Comparison of ENCODE assay signal across 9 mouse cellular contexts in the genomic region with DNA sequence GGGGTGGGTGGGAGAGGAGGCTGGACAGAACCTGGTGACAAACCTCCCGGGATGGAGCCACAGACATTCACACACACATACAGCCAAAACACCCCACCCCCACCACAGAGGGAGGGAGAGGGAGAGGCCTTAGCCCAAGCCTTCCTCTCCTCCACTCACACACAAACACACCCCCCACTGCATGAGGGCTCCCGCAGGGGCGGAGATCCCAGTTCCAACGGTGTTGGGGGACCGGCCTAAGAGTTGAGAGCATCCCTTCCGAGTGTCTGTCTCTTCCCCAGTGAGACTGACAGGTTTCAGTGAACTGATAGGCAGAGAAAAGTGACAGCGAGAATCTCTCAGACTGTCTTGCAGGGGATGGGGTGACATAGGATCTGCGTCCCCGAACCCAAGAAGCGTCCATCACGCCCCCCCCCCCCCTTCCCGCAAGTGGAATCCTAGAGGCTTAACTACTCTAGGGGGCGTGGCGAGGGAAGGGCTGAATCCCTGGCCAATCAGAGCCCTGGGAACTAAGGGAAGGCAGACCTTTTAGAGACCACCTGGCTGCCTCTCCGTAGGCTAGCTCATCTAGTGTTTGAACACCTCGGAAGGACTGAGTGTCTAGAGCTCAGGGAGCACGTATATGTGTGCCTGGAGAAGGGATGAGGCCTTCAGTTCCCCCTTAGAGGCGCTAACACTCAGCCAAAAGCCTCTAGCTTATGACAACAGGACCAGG. TPM values are rescaled to one million over a fixed set of nuclear protein-coding genes. Genes with fewer than 3 reads are reported as not detected.
DNase-seq lines count a peak whose midpoint lies in the region; ATAC-seq lines count a peak whose summit lies in the region.
"Had no signal": no experiment of that assay in that cellular context is flagged by ENCODE, and none has a peak within 500 bp of the region (broad histone marks: within the 10 kb centered on the region; RNA-seq: fewer than 3 reads in every experiment).

No protein-coding gene starts in this region.

- peak overlapping the region; percentile 100 for H3K4me2 ChIP-seq in embryonic facial prominence, embryonic 14.5 days (ENCODE audit: low read depth, low read length)
- H3K4me2 ChIP-seq in kidney, embryonic 14.5 days (replicated peaks; ENCODE audit: low read depth, low read length) = peak overlapping the region; percentile 99
- H3K4me2 ChIP-seq in limb, embryonic 15.5 days = peak overlapping the region; percentile 99
- peak overlapping the region; percentile 88 for H3K4me2 ChIP-seq in midbrain, embryonic 14.5 days (ENCODE audit: low read length)

- H3K4me3 ChIP-seq in embryonic facial prominence, embryonic 14.5 days (ENCODE audit: low read depth, low read length) = peak overlapping the region; percentile 45
- H3K4me3 ChIP-seq in heart, embryonic 10.5 days = peak overlapping the region; percentile 86
- H3K4me3 ChIP-seq in kidney, embryonic 14.5 days (ENCODE audit: low read length) = peak overlapping the region; percentile 68
- H3K4me3 ChIP-seq in limb, embryonic 15.5 days = peak overlapping the region; percentile 69
- peak overlapping the region; percentile 47 for H3K4me3 ChIP-seq in midbrain, embryonic 14.5 days (replicated peaks; ENCODE audit: low read depth, low read length)

- no peaks in the 10 kb centered on the region for H3K36me3 ChIP-seq in embryonic facial prominence, embryonic 14.5 days (ENCODE audit: control insufficient read depth, insufficient read depth, low read length)
- no peaks in the 10 kb centered on the region for H3K36me3 ChIP-seq in heart, embryonic 10.5 days
- no peaks in the 10 kb centered on the region for H3K36me3 ChIP-seq in kidney, embryonic 14.5 days (ENCODE audit: control insufficient read depth, insufficient read depth, low read length)
- no peaks in the 10 kb centered on the region for H3K36me3 ChIP-seq in limb, embryonic 15.5 days
- H3K36me3 ChIP-seq in midbrain, embryonic 14.5 days (ENCODE audit: control insufficient read depth, insufficient read depth, low read length) = no peaks in the 10 kb centered on the region

- H3K27ac ChIP-seq in embryonic facial prominence, embryonic 14.5 days (replicated peaks; ENCODE audit: low read depth, low read length) = peak overlapping the region; percentile 87
- peak overlapping the region; percentile 89 for H3K27ac ChIP-seq in heart, embryonic 10.5 days
- peak overlapping the region; percentile 47; the same call in 1 of the 2 replicates for H3K27ac ChIP-seq in kidney, embryonic 14.5 days (ENCODE audit: low read depth, low read length)
- H3K27ac ChIP-seq in limb, embryonic 15.5 days = peak overlapping the region; percentile 88
- H3K27ac ChIP-seq in midbrain, embryonic 14.5 days (replicated peaks; ENCODE audit: low read depth, low read length) = peak overlapping the region; percentile 52; the same call in 1 of the 2 replicates

- no peaks in the 10 kb centered on the region for H3K9me3 ChIP-seq in embryonic facial prominence, embryonic 14.5 days (ENCODE audit: control insufficient read depth, low read length)
- no peaks in the 10 kb centered on the region for H3K9me3 ChIP-seq in heart, embryonic 10.5 days
- no peaks in the 10 kb centered on the region for H3K9me3 ChIP-seq in kidney, embryonic 14.5 days (ENCODE audit: control insufficient read depth, low read length)
- no peaks in the 10 kb centered on the region for H3K9me3 ChIP-seq in limb, embryonic 15.5 days
- no peaks in the 10 kb centered on the region for H3K9me3 ChIP-seq in midbrain, embryonic 14.5 days (ENCODE audit: control insufficient read depth, low read length)

- WGBS in embryonic facial prominence, embryonic 14.5 days = 4% methylated on average over 17 of the region's 18 CpGs
- WGBS in heart, embryonic 10.5 days = 2% methylated on average over 18 of the region's 18 CpGs
- 2% methylated on average over 18 of the region's 18 CpGs for WGBS in kidney, embryonic 14.5 days
- WGBS in limb, embryonic 15.5 days = 2% methylated on average over 18 of the region's 18 CpGs
- WGBS in midbrain, embryonic 14.5 days = 4% methylated on average over 18 of the region's 18 CpGs

- peak overlapping the region; percentile 54 for H3K9ac ChIP-seq in embryonic facial prominence, embryonic 14.5 days (ENCODE audit: low read depth, low read length)
- peak overlapping the region; percentile 42 for H3K9ac ChIP-seq in kidney, embryonic 14.5 days (ENCODE audit: low read depth, low read length)
- peak overlapping the region; percentile 31 for H3K9ac ChIP-seq in limb, embryonic 15.5 days
- H3K9ac ChIP-seq in midbrain, embryonic 14.5 days (replicated peaks; ENCODE audit: low read length) = peak overlapping the region; percentile 30; the same call in 1 of the 2 replicates

- DNase-seq in CD4-positive, CD25-positive, alpha-beta regulatory T cell, adult 2 months (ENCODE audit: low read depth, low spot score) = peak; percentile 83
- DNase-seq in adrenal gland, adult 2 months = peak; percentile 86
- peak; percentile 90 for DNase-seq in embryonic facial prominence, embryonic 14.5 days (ENCODE audit: low spot score)
- no peak for DNase-seq in heart, embryonic 10.5 days (ENCODE audit: low spot score)
- DNase-seq in midbrain, embryonic 14.5 days = peak; percentile 80
- DNase-seq in telencephalon, adult 2 months (ENCODE audit: low read depth, low spot score) = peak; percentile 69

- peak; percentile 63 for ATAC-seq in embryonic facial prominence, embryonic 14.5 days (ENCODE audit: low read depth)
- peak; percentile 47 for ATAC-seq in kidney, embryonic 14.5 days (ENCODE audit: low FRiP score, low TSS enrichment)
- ATAC-seq in limb, embryonic 15.5 days (ENCODE audit: insufficient number of reproducible peaks, low FRiP score, low TSS enrichment, low read depth) = peak; percentile 54
- peak; percentile 46 for ATAC-seq in midbrain, embryonic 14.5 days (ENCODE audit: low FRiP score, low TSS enrichment)

- H3K4me1 ChIP-seq in embryonic facial prominence, embryonic 14.5 days (ENCODE audit: control insufficient read depth, insufficient read depth, low read length) = peaks cover 6% of the 10 kb centered on the region; the same call in 1 of the 2 replicates
- H3K4me1 ChIP-seq in heart, embryonic 10.5 days = peaks cover 42% of the 10 kb centered on the region
- H3K4me1 ChIP-seq in kidney, embryonic 14.5 days (ENCODE audit: control insufficient read depth, insufficient read depth, low read length) = peaks cover 4% of the 10 kb centered on the region; the same call in 1 of the 2 replicates
- peaks cover 43% of the 10 kb centered on the region for H3K4me1 ChIP-seq in limb, embryonic 15.5 days
- H3K4me1 ChIP-seq in midbrain, embryonic 14.5 days (ENCODE audit: control insufficient read depth, insufficient read depth, low read length) = peaks cover 19% of the 10 kb centered on the region

- peaks cover 46% of the 10 kb centered on the region for H3K27me3 ChIP-seq in embryonic facial prominence, embryonic 14.5 days (replicated peaks; ENCODE audit: control insufficient read depth, insufficient read depth, low read length)
- H3K27me3 ChIP-seq in heart, embryonic 10.5 days (ENCODE audit: insufficient read depth, poor library complexity, severe bottlenecking) = peaks cover 48% of the 10 kb centered on the region
- peaks cover 43% of the 10 kb centered on the region for H3K27me3 ChIP-seq in kidney, embryonic 14.5 days (ENCODE audit: control insufficient read depth, insufficient read depth, low read length)
- peaks cover 55% of the 10 kb centered on the region for H3K27me3 ChIP-seq in limb, embryonic 15.5 days
- peaks cover 43% of the 10 kb centered on the region for H3K27me3 ChIP-seq in midbrain, embryonic 14.5 days (ENCODE audit: control insufficient read depth, insufficient read depth, low read length)

RNA-seq across cellular contexts. Expression of a gene that starts 2.0 kb away (rescaled TPM):
- total RNA-seq in adrenal gland, adult 2 months (2021) = 10 to 100 TPM in 1 of 2 experiments, 1 to 10 TPM in 1; 5.8 to 34.5 TPM
- polyA plus RNA-seq in adrenal gland, adult 2 months (2012; rRNA removed) = 2.6 and 3.2 TPM in 2 replicates
- polyA plus RNA-seq in embryonic facial prominence, embryonic 14.5 days (2014; fragmentation: Nextera tagmentation; extraction: Ambion mirVana) = 0.15 and 0.28 TPM in 2 replicates
- polyA plus RNA-seq in heart, embryonic 10.5 days (2016; fragmentation: Nextera tagmentation; extraction: Ambion mirVana) = 0.24 and 0.27 TPM in 2 replicates
- 0.14 and 0.20 TPM in 2 replicates for polyA plus RNA-seq in kidney, embryonic 14.5 days (2014; fragmentation: Nextera tagmentation; extraction: Ambion mirVana)
- 0.29 and 0.41 TPM in 2 replicates for polyA plus RNA-seq in limb, embryonic 15.5 days (2015; fragmentation: Nextera tagmentation; extraction: Ambion mirVana)
- polyA plus RNA-seq in midbrain, embryonic 14.5 days (2014; fragmentation: Nextera tagmentation; extraction: Ambion mirVana) = not detected in 2 replicates

RNA-seq across cellular contexts. Expression of a gene that starts 25.5 kb away (rescaled TPM):
- 1 to 10 TPM; 4.2 to 7.4 TPM for total RNA-seq in adrenal gland, adult 2 months (2021)
- polyA plus RNA-seq in adrenal gland, adult 2 months (2012; rRNA removed) = 14.6 and 19.4 TPM in 2 replicates
- 53.7 and 57.0 TPM in 2 replicates for polyA plus RNA-seq in embryonic facial prominence, embryonic 14.5 days (2014; fragmentation: Nextera tagmentation; extraction: Ambion mirVana)
- 22.4 and 26.0 TPM in 2 replicates for polyA plus RNA-seq in heart, embryonic 10.5 days (2016; fragmentation: Nextera tagmentation; extraction: Ambion mirVana)
- polyA plus RNA-seq in kidney, embryonic 14.5 days (2014; fragmentation: Nextera tagmentation; extraction: Ambion mirVana) = 5.4 and 5.7 TPM in 2 replicates
- 21.4 and 48.2 TPM in 2 replicates for polyA plus RNA-seq in limb, embryonic 15.5 days (2015; fragmentation: Nextera tagmentation; extraction: Ambion mirVana)
- polyA plus RNA-seq in midbrain, embryonic 14.5 days (2014; fragmentation: Nextera tagmentation; extraction: Ambion mirVana) = 100.0 and 101 TPM in 2 replicates

RNA-seq across cellular contexts. Expression of a gene that starts 28.0 kb away (rescaled TPM):
- not detected for total RNA-seq in adrenal gland, adult 2 months (2021)
- polyA plus RNA-seq in adrenal gland, adult 2 months (2012; rRNA removed) = 0.09 and 0.68 TPM in 2 replicates
- polyA plus RNA-seq in embryonic facial prominence, embryonic 14.5 days (2014; fragmentation: Nextera tagmentation; extraction: Ambion mirVana) = 0.49 TPM in 1 of 2 replicates, not detected in the other
- 0.13 TPM in 1 of 2 replicates, not detected in the other for polyA plus RNA-seq in heart, embryonic 10.5 days (2016; fragmentation: Nextera tagmentation; extraction: Ambion mirVana)
- not detected in 2 replicates for polyA plus RNA-seq in kidney, embryonic 14.5 days (2014; fragmentation: Nextera tagmentation; extraction: Ambion mirVana)
- 0.16 and 0.19 TPM in 2 replicates for polyA plus RNA-seq in limb, embryonic 15.5 days (2015; fragmentation: Nextera tagmentation; extraction: Ambion mirVana)
- 0.62 and 1.2 TPM in 2 replicates for polyA plus RNA-seq in midbrain, embryonic 14.5 days (2014; fragmentation: Nextera tagmentation; extraction: Ambion mirVana)
- polyA plus RNA-seq: gonadal fat pad, adult 2 months had no signal

RNA-seq across cellular contexts. Expression of a gene that starts 36.3 kb away (rescaled TPM):
- total RNA-seq in adrenal gland, adult 2 months (2021) = 10 to 100 TPM; 45.8 to 55.8 TPM
- polyA plus RNA-seq in adrenal gland, adult 2 months (2012; rRNA removed) = 136 and 143 TPM in 2 replicates
- polyA plus RNA-seq in embryonic facial prominence, embryonic 14.5 days (2014; fragmentation: Nextera tagmentation; extraction: Ambion mirVana) = 70.0 and 70.7 TPM in 2 replicates
- polyA plus RNA-seq in heart, embryonic 10.5 days (2016; fragmentation: Nextera tagmentation; extraction: Ambion mirVana) = 99.0 and 112 TPM in 2 replicates
- polyA plus RNA-seq in kidney, embryonic 14.5 days (2014; fragmentation: Nextera tagmentation; extraction: Ambion mirVana) = 54.2 and 56.5 TPM in 2 replicates
- 73.8 and 84.0 TPM in 2 replicates for polyA plus RNA-seq in limb, embryonic 15.5 days (2015; fragmentation: Nextera tagmentation; extraction: Ambion mirVana)
- 28.9 and 29.1 TPM in 2 replicates for polyA plus RNA-seq in midbrain, embryonic 14.5 days (2014; fragmentation: Nextera tagmentation; extraction: Ambion mirVana)

RNA-seq across cellular contexts. Expression of a gene that starts 36.7 kb away (rescaled TPM):
- 10 to 100 TPM; 36.5 to 40.8 TPM for total RNA-seq in adrenal gland, adult 2 months (2021)
- polyA plus RNA-seq in adrenal gland, adult 2 months (2012; rRNA removed) = 36.3 and 37.8 TPM in 2 replicates
- polyA plus RNA-seq in embryonic facial prominence, embryonic 14.5 days (2014; fragmentation: Nextera tagmentation; extraction: Ambion mirVana) = 64.0 and 75.1 TPM in 2 replicates
- polyA plus RNA-seq in heart, embryonic 10.5 days (2016; fragmentation: Nextera tagmentation; extraction: Ambion mirVana) = 74.0 and 84.2 TPM in 2 replicates
- 95.2 and 102 TPM in 2 replicates for polyA plus RNA-seq in kidney, embryonic 14.5 days (2014; fragmentation: Nextera tagmentation; extraction: Ambion mirVana)
- polyA plus RNA-seq in limb, embryonic 15.5 days (2015; fragmentation: Nextera tagmentation; extraction: Ambion mirVana) = 75.7 and 75.9 TPM in 2 replicates
- polyA plus RNA-seq in midbrain, embryonic 14.5 days (2014; fragmentation: Nextera tagmentation; extraction: Ambion mirVana) = 78.9 and 97.7 TPM in 2 replicates
